Mouse (Mus musculus) limb, embryonic 15.5 days (tissue): ENCODE measurements around the gene Them7. TPM values are rescaled to one million over a fixed set of nuclear protein-coding genes. Genes with fewer than 3 reads are reported as not detected.

Experiments used
- ATAC-seq: fragments of 200-750 bp; cut with Nextera tagmentation; 2 replicates; pipeline ENCODE4 v1.8.0; 2017; ENCODE audit warnings: low read depth, moderate TSS enrichment; ENCODE audit not compliant: insufficient number of reproducible peaks, low FRiP score, low TSS enrichment
- H3K27ac ChIP-seq: fragments of 300-500 bp; sonication (generic); 2 replicates; pipeline ENCODE4 v1.5.1; 2015; ENCODE audit warnings: moderate library complexity, mild to moderate bottlenecking, inconsistent platforms
- H3K27me3 ChIP-seq: fragments of 300-500 bp; sonication (generic); 2 replicates; pipeline ENCODE4 v1.6.1; 2015; ENCODE audit warnings: inconsistent platforms
- H3K36me3 ChIP-seq: fragments of 300-500 bp; sonication (generic); 2 replicates; pipeline ENCODE4 v1.6.1; 2015; ENCODE audit warnings: inconsistent platforms
- H3K4me1 ChIP-seq: fragments of 300-500 bp; sonication (generic); 2 replicates; pipeline ENCODE4 v1.6.1; 2015; ENCODE audit warnings: inconsistent platforms
- H3K4me2 ChIP-seq: fragments of 300-500 bp; sonication (generic); 2 replicates; pipeline ENCODE4 v1.6.1; 2015; ENCODE audit warnings: mild to moderate bottlenecking, inconsistent platforms
- H3K4me3 ChIP-seq: fragments of 300-500 bp; sonication (generic); 2 replicates; pipeline ENCODE4 v1.5.1; 2015; ENCODE audit warnings: mild to moderate bottlenecking, inconsistent platforms
- H3K9ac ChIP-seq: fragments of 300-500 bp; sonication (generic); 2 replicates; pipeline ENCODE4 v1.6.1; 2015; ENCODE audit warnings: inconsistent platforms
- H3K9me3 ChIP-seq: fragments of 300-500 bp; sonication (generic); 2 replicates; pipeline ENCODE4 v1.6.1; 2016; ENCODE audit warnings: inconsistent platforms
- WGBS: fragments of 180-500 bp; shearing (Covaris S2); methylation state at CpG from one replicate; pipeline ENCODE4 v1.1.7; 2015; 5-methylcytosine and 5-hydroxymethylcytosine counted together
- polyA plus RNA-seq: library from polyadenylated mRNA; unstranded; fragments of >200 nt; fragmentation: Nextera tagmentation; extraction: Ambion mirVana; gene quantifications from 2 replicates; pipeline ENCODE4 v1.2.1, GENCODE M21; 2015

Them7 gene
- polyA plus RNA-seq, 1 experiment from 2014 or later, result 0.42 TPM

DNA sequence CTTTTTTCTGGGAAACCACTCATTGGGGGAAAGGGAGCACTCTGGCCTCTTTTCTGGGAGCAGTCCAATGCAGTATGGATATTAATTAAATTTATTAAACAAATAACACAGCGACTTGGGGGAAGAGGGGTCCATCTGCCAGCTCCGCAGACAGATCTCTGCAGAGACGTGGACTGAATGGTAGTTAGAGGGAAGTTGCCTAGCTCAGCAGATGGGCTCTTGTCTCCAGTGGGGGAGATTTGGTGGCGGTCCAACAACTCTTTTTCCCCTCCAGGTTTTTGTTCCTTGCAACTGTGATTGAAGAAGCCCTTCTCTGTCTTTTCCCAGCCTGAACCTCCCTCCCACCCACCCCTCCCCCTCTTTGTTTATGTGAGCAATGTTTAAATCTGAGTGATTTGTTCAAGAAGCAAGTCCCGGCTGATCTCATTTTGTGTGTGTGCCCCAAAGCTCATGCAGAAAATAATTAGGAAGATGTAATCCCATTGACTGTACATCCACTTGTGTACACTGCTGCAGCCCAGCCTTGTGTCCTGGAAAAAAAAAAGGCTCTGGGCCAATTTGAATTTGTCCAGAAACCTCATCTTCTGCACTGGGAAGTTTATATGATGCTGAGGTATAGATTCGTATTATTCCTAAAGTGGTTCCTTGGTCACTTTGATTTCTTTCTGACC lies 58.4 kb downstream of the Them7 start:
- Histone ChIP-seq H3K9me3 (no peaks in the 10 kb centered on the region), H3K27me3 (no peaks in the 10 kb centered on the region), H3K4me3 (no peak overlapping the region), H3K27ac (no peak overlapping the region), H3K4me1 (no peaks in the 10 kb centered on the region), H3K36me3 (no peaks in the 10 kb centered on the region), H3K9ac (no peak overlapping the region), H3K4me2 (no peak overlapping the region)
- 53% methylated on average over 6 of the region's 6 CpGs for WGBS
- ATAC-seq, result no peak

DNA sequence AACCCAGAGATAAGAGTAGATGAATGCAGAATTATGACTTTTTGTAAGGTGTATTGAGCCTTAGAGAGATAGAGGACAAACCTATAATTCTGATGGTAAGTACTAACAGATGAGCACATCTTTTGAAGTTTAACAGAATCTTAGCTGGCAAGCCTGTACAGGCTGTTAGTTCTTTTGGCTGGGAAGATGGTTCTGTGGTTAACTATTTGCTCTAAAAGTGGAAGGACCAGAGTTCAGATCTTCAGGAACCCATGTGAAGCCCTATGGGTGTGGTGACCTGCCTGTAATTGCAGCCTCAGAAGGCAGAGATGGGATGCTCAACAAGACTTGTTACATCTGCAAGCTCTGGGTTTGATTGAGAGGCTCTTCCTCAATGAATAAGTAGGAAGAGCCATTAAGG lies 59.7 kb downstream of the Them7 start:
- Histone ChIP-seq H3K4me2 (no peak overlapping the region), H3K27me3 (no peaks in the 10 kb centered on the region), H3K4me3 (no peak overlapping the region), H3K27ac (no peak overlapping the region), H3K9ac (no peak overlapping the region), H3K9me3 (no peaks in the 10 kb centered on the region), H3K4me1 (no peaks in the 10 kb centered on the region), H3K36me3 (no peaks in the 10 kb centered on the region)
- no peak for ATAC-seq

DNA sequence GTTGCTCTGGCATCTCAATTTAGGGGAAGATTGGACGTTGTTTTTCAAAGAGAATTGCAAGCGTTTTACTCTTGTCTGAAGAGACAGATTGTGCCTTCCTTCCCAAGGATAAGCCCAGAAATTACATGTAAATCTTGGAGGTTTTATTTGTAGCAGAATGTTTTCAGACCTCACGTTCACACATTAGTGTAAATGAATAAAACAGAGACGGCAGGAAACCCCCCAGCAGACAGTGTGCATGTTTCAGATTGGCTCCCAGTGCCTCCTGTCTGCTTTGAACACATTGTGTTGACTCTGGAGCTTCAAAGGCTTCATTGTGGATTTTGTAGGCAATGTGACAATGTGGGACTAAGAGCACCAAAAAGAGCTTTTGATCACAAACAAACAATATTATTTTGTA lies 60.7 kb downstream of the Them7 start:
- whole genome bisulfite sequencing, result 64% methylated on average over 4 of the region's 4 CpGs
- Histone ChIP-seq H3K36me3 (no peaks in the 10 kb centered on the region), H3K9ac (no peak overlapping the region), H3K4me3 (no peak overlapping the region), H3K9me3 (no peaks in the 10 kb centered on the region), H3K4me2 (no peak overlapping the region), H3K4me1 (no peaks in the 10 kb centered on the region), H3K27ac (no peak overlapping the region), H3K27me3 (no peaks in the 10 kb centered on the region)
- no peak for ATAC-seq

DNA sequence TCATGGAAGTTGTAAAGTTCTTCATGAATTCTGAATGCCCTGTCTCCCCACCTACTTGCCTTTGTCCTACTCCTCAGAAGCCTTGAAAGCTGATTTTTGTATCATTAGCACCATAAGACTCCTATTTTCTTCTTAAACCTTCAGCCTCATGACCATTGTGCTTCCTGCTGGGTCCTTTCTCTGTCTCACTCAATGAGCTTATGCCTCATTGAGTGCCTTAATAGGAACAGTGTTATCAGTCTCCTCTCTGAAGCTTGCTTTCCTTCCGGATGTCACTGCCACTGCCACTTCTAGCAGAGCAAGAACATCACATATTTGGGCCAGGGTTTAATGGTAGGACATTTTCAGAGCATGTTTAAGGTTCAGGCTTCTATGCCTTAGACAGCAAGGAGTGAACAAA lies 71.7 kb downstream of the Them7 start:
- 78% methylated on average over 1 of the region's 1 CpGs for WGBS
- ATAC-seq, result no peak

DNA sequence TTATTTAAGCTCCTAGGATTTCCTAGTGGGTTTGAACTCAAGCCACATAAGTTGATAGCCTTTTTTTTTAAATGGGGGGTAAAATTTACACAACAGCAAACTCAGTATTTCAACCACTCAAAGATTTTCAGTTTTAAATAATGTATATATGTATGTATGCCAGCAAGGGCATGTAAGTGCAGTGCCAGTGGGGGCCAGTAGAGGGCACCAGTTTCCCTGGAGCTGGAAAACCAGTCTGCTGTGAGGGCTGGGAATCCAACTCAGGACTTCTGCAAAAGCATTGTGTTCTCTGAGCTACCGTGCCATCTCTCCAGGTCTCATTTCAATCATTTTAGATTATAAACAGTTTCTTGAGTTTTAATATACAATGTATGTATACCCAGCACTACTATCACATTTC lies 74.8 kb downstream of the Them7 start:
- Histone ChIP-seq H3K9ac (no peak overlapping the region), H3K4me2 (no peak overlapping the region), H3K9me3 (no peaks in the 10 kb centered on the region), H3K36me3 (no peaks in the 10 kb centered on the region), H3K27me3 (no peaks in the 10 kb centered on the region), H3K27ac (no peak overlapping the region), H3K4me3 (no peak overlapping the region), H3K4me1 (no peaks in the 10 kb centered on the region)
- 94% methylated on average over 1 of the region's 1 CpGs for WGBS
- no peak for ATAC-seq

More for the DNA sequence above, 71.7 kb downstream of the Them7 start:
- Histone ChIP-seq H3K36me3 (no peaks in the 10 kb centered on the region), H3K4me1 (no peaks in the 10 kb centered on the region), H3K9ac (no peak overlapping the region), H3K9me3 (no peaks in the 10 kb centered on the region), H3K27ac (no peak overlapping the region), H3K27me3 (no peaks in the 10 kb centered on the region), H3K4me3 (no peak overlapping the region), H3K4me2 (no peak overlapping the region)

DNA sequence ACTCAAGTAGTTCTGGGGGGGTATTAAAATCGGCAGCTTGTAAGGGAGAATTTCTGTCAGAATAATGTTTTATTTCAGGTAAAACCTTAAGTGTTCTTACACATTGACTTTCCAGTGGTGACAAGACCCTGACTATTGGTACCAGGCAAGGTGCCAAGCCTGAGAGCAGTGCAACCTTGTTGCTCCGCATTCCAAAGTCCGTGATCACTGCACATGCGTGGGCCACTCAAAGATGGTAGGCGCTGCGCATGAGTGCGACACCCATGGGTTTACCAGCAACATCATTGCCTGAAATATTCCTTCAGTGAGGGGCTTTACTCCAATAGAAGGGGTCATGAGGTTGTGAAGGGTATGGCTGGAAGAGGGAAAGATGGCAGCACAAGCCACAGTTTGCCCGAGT lies 77.0 kb downstream of the Them7 start:
- Histone ChIP-seq H3K9ac (no peak overlapping the region), H3K4me1 (no peaks in the 10 kb centered on the region), H3K4me2 (no peak overlapping the region), H3K27ac (no peak overlapping the region), H3K4me3 (no peak overlapping the region), H3K27me3 (no peaks in the 10 kb centered on the region), H3K9me3 (no peaks in the 10 kb centered on the region), H3K36me3 (no peaks in the 10 kb centered on the region)
- no peak for ATAC-seq
- WGBS, result 79% methylated on average over 8 of the region's 8 CpGs

DNA sequence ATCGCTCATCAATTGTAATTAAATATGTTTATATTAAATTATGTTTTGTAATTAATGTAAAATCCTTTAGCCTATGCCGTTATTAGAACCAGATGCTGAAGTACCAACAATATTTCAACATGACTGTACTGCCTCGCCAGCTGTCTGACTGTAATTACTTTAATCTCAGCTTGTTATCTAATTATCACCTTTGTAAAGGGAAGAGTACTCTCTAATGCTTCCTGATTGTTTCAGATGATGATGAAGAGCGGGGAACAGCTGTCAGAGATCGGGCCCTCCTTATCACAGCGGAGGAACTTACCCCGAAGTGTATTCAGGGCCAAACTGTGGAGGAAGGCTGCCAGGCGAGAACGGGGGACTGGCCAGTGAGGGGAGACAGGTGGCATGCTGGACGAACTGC lies 77.4 kb downstream of the Them7 start:
- Histone ChIP-seq H3K4me1 (no peaks in the 10 kb centered on the region), H3K27me3 (no peaks in the 10 kb centered on the region), H3K4me3 (no peak overlapping the region), H3K9ac (no peak overlapping the region), H3K27ac (no peak overlapping the region), H3K36me3 (no peaks in the 10 kb centered on the region), H3K9me3 (no peaks in the 10 kb centered on the region), H3K4me2 (no peak overlapping the region)
- WGBS, result 38% methylated on average over 10 of the region's 10 CpGs
- ATAC-seq, result no peak

DNA sequence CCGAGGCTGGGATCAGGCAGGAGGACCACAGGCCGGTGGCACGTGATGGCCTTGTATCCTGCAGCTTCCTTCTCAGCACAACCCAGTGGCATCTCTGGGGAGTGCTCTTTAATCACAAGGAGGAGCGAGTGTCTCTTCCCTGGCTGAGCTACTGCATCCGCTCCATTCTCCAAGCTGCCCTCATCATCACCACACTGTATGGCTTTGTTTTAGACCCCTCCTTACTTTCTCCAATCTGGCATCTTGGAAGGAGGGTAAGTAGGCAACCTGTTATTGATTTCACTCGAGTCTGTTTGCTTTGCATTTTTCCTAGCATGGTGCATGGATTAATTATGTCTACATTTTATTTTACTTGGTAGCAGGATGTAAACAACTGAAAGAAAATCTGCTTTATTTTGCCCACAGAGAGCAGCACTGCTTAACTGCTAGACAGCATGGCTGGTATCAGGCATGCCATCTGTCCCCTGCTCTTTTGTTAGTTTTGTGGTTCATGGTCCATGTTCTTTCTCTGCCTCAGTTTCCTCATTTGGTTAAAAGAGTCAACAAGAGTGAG lies 79.9 kb downstream of the Them7 start:
- Histone ChIP-seq H3K9ac (no peak overlapping the region), H3K27me3 (no peaks in the 10 kb centered on the region), H3K27ac (no peak overlapping the region), H3K36me3 (no peaks in the 10 kb centered on the region), H3K4me1 (no peaks in the 10 kb centered on the region), H3K4me2 (no peak overlapping the region), H3K9me3 (no peaks in the 10 kb centered on the region), H3K4me3 (no peak overlapping the region)
- WGBS, result 64% methylated on average over 6 of the region's 6 CpGs
- no peak for ATAC-seq

DNA sequence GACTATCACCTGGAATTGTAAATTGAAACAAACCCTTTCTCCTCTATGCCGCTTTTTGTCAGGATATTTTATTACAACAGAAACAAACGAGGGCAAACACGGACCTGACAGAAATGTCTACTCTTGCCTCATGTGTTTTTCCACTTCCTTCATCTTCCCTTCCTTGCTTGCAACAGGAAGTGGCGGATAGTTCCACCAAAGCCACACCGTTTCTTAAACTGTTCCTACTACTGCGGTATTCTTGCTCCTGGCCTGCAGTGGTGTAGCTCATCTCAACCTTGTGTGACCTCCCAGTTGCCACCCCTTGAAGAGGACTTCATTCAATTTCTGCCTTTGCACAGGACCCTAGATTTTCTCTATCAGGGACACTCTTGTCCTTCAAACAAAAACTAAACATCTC lies 81.8 kb downstream of the Them7 start:
- no peak for ATAC-seq
- Histone ChIP-seq H3K4me1 (no peaks in the 10 kb centered on the region), H3K36me3 (no peaks in the 10 kb centered on the region), H3K27me3 (no peaks in the 10 kb centered on the region), H3K4me2 (no peak overlapping the region), H3K9me3 (no peaks in the 10 kb centered on the region), H3K4me3 (no peak overlapping the region), H3K9ac (no peak overlapping the region), H3K27ac (no peak overlapping the region)
- 83% methylated on average over 6 of the region's 6 CpGs for WGBS

DNA sequence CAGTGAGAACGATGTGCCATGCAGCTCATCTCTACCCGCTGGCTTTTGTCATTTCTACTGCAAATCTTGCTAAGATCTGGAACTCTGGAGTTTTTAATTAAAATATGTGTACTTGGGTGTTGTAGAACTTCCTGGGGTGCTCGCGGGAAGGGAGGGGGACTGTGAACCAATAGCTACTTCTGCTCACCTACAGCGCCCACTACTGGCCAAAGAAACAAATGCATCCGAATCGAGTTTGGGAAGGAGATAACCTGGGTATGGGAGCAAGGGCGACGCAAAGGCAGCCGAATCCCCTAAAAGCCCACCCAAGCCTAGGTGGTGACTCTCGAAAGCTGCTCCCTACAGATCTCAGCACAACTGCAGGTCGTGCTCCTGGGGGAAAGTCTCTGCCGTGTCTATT lies 87.3 kb downstream of the Them7 start:
- peaks cover 3% of the 10 kb centered on the region; the same call in 1 of the 2 replicates for H3K4me1 ChIP-seq
- no peak overlapping the region for H3K4me3 ChIP-seq
- no peaks in the 10 kb centered on the region for H3K27me3 ChIP-seq
- H3K36me3 ChIP-seq, result no peaks in the 10 kb centered on the region
- no peaks in the 10 kb centered on the region for H3K9me3 ChIP-seq
- H3K4me2 ChIP-seq, result no peak overlapping the region
- WGBS, result 40% methylated on average over 13 of the region's 13 CpGs
- ATAC-seq, result no peak
- no peak overlapping the region for H3K9ac ChIP-seq
- H3K27ac ChIP-seq, result no peak overlapping the region

DNA sequence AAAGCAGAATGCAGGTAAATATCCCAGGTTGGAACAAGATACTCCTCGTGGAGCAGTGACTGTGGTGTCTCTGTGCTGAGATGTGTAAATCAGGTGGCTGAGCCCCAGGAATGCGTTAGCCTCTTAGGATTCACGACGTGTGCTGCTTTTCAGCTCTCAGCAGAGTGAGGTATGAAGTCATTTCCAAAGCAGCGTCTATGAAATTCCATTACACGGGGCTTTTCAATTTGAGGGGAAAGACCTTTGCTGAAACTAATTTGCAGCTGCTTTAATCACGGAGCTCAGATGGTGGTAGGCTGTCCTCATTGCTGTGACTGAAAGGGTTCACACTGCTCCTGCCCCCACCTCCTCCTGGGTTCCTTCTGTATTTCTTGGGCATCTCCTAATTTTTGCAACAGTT lies 87.9 kb downstream of the Them7 start:
- H3K9ac ChIP-seq, result no peak overlapping the region
- 3% methylated on average over 7 of the region's 7 CpGs for WGBS
- H3K36me3 ChIP-seq, result no peaks in the 10 kb centered on the region
- peaks cover 3% of the 10 kb centered on the region; the same call in 1 of the 2 replicates for H3K4me1 ChIP-seq
- H3K27me3 ChIP-seq, result no peaks in the 10 kb centered on the region
- ATAC-seq, result no peak
- no peak overlapping the region for H3K4me2 ChIP-seq
- no peaks in the 10 kb centered on the region for H3K9me3 ChIP-seq
- H3K4me3 ChIP-seq, result no peak overlapping the region
- no peak overlapping the region for H3K27ac ChIP-seq

DNA sequence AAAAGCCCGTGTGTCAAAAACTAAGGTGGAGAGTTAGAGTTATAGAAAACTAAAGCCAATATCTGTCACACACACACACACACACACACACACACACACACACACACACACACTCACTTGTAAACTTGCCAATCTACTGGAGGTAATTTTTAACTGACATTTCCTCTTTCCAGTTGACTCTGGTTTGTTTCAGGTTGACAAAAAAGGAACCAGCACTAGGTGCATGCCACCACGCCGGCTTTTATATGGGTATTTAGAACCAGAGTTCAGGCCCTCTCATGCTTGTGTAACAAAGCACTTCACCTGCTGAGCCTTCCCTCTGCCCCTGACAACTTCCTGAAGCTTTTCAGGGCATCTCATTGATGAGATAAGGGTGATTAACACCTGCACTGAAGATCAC lies 89.0 kb downstream of the Them7 start:
- no peaks in the 10 kb centered on the region for H3K36me3 ChIP-seq
- no peaks in the 10 kb centered on the region for H3K27me3 ChIP-seq
- H3K27ac ChIP-seq, result no peak overlapping the region
- no peaks in the 10 kb centered on the region for H3K9me3 ChIP-seq
- no peak for ATAC-seq
- H3K4me2 ChIP-seq, result no peak overlapping the region
- no peak overlapping the region for H3K9ac ChIP-seq
- 51% methylated on average over 3 of the region's 3 CpGs for WGBS
- peaks cover 3% of the 10 kb centered on the region; the same call in 1 of the 2 replicates for H3K4me1 ChIP-seq
- no peak overlapping the region for H3K4me3 ChIP-seq
